Mouse (Mus musculus) adrenal gland, adult (tissue): ENCODE measurements around the gene Exoc4.

Experiments
- DNase-seq, 2 experiments: peaks; one replicate each; pipeline ENCODE4 v3.0.0; 2022 to 2023; ENCODE audit warnings: low spot score in 1 of 2; ENCODE audit not compliant: inconsistent age in 2 of 2

Exoc4 gene

DNA sequence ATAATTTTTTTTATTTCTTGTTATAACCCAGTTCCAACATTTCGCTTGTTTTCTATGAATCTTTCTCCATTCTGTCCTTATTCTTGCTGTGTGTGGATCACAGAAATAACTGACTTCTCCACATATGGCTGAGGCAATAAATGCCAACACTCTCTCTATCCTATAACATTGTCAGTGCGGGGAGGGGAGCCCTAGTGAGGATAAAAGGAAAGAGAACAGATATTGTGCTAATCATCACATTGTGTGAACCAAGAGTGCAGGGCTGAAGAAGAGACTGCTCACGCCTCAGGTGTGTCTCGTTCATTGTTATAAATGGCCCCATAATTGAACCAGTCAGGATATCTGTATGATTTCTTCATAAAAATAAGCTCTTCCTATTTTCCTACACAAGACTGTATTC lies 665.1 kb downstream of the Exoc4 start:
- DNase-seq, result no peak

DNA sequence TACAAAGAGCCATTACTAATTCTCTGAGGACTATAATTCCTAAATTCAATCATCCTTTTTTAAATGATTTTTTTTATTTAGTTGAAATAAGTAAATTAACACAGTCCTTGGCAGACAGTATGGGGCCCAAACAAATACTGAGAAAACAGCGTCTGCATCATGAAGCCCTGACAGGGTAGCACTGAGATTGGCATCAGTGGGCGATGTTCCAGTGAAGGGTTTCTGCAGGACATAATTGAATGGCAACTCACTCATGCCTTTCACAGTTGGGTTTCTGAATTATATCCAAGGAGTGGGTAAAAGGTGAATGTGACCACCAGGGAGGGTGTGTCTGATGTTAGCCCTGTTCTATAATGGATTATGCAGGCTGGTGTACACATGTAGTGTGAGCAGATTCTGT lies 674.7 kb downstream of the Exoc4 start:
- DNase-seq, result peak; percentile 23 to 51

DNA sequence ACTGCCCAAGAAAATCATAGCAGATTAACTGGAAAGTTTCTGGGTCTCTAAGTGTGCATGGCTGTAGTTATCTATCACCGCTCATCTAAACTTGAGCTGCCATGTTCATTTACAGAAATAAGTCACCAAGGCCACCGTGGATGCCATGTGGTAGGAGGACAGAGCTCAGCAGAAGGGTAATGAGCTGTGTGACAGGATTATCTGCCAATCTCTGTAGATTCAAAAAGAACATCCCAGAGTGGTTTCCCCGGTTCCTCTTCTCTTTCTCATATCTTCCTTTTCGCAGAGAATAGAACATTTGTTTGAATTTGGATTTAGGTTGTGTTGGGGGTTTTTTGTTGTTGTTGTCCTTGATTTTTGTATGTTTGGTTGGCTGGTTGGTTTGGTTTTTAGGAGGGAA lies 676.0 kb downstream of the Exoc4 start:
- no peak for DNase-seq

DNA sequence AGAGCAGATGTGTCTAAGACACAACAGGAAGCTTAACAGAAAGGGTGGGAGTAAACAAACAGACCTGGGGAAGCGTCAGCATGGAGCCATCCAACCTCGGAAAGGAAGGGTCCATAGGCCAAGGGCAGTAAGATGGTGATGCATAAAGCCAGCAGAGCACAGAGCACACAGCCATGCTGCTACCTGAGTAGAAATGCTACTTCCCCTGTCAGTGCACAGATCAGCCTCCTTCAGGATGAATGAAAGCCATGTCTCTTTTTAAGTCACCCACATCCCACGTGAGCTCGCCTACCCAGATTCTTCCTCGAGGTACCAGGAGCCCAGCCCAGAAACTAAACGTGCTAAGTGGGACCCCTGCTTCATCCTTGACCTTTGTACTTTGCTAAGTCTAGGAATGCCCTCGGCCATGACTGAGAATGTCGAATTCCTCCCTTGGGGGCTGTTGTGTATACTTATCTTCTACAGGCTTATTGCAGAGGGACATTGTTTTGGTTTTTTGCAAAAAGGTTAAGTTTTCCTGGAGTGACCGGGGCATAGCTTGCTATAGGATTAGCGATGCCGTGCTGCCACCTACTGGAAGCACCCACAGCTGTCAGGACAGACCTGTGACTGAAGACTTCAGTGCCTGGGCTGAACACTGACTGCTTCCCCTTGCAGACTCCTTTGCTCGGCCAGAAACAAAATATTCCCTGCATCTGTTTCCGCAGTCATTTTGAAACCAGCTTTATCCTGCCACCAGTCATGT lies 680.6 kb downstream of the Exoc4 start:
- DNase-seq, result peak; percentile 80 to 91

DNA sequence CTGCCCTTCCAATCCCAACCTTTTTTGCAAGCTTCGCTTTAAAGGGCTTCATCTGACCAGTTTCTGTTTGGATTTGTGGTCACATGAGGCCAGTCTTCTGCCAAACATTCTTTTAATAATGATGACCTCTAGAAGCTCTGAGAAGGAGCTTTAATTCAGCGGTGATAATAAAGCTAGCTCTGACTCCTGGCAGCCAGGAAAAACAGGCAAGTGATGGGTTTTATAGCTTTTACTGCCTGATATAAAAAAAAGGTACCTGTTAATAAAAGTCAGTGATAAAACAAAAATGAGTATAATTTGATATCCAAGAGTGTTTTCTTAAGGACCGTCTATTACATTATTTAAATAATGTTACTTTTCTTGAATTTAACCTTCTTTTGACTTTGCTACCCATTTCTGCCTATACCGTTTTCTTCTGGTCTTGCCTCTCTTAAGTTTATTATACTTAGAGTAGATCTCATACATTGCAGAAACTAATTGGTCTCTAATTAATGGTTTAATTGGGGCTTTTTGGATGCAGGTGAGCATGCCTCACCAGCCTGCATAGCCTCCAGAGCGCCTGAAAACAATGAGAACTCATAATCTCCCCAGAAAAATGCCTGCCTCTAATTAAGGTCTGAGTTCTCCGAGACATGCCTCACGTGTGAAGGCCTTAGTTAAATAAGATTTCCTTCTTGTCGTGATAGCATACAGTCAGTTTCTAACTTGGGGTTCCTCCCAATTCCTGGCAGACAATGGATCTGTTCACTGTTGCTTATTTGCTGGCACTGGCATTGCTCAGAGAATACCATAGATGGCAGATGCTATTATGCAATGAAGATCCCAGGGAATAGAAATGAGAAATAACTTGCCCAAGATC lies 681.4 kb downstream of the Exoc4 start:
- DNase-seq, result no peak

DNA sequence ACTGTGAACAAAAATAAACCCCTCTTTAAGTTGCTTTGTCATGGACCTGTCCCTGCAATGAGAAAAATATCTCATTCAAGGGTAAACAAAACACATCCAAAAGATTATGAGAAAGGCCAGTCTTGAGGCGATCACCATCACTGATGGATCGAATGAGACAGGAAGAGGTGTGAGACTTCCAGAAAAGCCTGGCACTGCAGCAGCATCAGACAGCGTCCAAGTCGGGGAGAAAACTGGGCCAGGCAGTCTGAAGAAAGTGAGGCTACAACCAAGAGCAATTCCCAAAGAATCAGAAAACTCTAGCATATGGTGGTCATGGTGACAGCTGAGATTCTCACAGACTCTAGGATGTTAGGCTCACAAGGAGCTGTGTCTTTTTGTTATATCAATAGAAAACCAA lies 689.0 kb downstream of the Exoc4 start:
- DNase-seq, result no peak

DNA sequence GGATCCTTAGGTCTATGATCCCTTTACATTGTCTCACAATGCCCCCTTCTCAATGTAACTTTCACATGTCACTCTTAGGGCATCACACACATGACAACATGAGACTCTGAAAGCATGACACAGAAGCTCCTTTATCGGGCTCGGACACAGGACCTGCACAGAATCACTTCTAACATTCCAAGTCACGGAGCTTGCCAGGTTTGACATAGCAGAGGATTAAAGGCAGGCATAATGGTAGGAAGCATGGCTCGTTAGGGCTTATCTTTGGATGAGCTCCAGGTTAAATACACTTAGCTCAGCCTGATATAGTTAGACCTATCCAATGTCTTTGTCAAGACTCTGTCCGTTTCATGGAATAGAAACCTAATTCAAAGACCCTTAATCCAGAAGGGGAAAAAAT lies 690.3 kb downstream of the Exoc4 start:
- DNase-seq, result no peak

DNA sequence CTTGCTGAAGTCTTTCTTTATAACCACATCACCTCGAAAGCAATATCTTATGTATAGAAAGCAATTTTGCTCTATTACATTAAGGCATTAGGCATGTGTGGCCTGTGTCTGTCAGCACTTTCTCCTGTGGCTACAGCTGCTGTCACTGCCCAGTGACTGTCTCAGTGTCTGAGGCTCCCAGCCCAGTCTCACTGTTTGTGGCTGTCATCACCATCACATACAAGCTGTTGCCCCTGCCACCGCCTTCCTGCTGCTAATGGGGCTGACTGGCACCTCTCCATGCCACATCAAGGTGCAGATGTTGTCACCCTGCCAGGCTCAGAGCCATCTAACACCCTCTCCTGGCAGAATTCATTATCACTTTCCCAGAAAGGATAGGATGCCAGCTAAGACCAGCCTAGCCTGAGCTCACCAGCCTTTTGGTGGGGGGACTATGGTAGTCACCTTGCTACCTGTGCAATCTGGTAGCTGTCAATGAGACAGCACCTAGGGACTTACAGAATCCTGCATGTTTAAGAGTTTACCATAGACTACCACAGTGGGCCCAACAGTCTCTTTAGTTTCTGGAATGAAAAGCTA lies 698.1 kb downstream of the Exoc4 start:
- DNase-seq, result no peak

DNA sequence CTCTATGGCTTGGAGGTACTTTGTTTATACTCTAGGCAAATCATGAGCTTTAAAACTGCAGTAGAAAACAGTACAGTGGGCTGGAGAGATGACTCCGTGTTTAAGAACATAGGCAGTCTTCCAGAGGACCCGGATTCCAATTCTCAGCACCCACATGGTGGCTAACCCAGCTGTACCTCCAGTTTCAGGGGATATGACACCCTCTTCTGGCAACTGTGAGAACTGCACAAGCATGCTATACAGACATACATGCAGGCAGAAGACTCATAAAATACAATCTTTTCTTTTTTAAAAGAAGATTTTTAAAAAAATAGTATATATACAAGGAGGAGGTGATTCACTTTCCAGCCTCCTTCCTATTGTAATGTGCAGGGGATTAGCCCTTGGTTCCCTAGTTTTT lies 701.2 kb downstream of the Exoc4 start:
- DNase-seq, result no peak

DNA sequence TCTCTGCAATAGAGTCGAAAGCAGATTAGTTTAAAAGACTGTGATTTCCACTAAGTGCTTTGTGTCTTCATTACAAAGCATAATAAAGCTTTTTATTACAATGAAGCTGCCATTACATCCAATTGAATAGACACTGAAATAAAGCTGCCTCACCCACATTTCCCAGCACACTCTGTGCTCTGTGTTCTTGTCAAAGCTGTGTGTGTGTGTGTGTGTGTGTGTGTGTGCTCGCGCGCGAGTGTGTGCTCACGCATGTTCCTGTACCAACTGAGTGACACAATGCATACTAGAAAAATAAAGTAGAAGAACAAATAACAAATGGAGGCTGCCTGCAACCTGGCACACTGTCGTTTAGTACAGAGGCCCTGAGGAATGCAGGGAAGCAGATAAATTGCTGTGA lies 706.6 kb downstream of the Exoc4 start:
- DNase-seq, result no peak

DNA sequence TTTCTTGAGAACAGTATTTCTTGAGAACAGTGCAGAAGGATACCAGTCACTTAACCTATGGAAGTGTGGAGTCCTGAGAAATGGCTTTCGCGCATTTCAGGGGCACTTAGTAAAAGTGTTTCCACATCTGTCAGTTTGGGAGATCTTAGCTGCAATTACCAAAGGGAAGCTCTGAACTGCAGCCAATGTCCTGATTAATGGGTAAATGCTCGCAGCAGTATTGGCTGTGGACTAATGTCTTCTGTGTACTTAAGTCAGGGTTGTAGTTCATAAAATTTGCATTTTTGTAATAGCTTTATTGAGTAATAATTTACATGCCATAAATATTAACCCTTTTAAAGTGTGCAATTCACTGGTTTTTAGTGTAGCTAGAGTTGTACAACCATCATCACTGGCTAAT lies 709.4 kb downstream of the Exoc4 start:
- DNase-seq, result peak in 1 of 2 experiments; percentile 30

DNA sequence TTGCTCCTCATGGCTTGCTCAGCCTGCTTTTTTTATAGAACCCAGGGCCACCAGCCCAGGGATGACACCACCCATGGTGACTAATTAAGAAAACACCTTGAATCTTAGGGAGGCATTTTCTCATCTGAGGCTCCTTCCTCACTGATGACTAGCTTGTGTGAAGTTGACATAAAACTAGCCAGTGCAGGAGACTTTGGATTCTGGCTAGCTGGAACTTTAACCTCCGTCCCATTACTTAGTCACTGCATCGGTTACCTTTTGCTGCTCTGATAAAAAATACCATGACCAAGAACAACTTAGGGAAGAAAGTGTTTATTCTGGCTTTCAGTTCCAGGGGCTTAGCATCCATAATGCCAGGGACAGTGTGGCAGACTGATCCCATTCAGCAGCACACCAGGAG lies 711.9 kb downstream of the Exoc4 start:
- DNase-seq, result no peak

DNA sequence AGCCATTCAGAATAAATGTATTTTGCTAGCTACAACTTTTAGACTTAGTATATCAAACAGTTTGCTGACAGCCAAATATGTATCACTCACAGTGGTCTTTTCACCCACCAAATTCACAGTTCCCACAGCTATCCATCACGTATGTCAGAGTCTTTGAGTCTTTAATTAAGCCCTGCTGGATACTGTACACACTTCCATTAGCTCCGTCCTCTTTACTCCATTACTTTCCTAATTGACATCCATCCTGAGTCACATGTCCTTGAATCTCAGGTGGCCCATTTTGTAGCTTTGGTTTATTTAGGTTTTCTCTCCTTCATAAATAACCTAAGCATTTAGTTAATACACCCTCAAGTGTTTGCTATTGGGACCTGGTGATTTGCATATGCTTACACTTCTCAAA lies 714.2 kb downstream of the Exoc4 start:
- no peak for DNase-seq

DNA sequence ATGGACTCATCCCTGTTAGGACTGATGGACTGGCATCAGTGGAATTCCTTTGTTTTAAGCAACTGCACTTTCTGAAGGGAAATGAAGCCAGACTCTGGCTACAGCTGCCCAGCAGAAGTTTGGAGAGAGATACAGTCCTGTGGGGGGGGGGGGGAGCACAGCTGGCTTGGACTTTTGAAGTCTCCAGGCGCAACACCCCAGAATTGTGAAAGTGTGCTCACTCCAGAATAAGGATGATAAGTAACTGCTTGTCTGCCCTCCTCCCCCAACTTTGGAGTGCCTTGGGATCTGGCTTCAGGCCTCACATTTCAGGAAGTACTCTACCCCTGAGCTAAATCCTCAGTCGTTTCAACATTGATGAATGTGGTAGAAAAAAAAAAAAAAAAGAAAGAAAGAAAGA lies 716.7 kb downstream of the Exoc4 start:
- no peak for DNase-seq

DNA sequence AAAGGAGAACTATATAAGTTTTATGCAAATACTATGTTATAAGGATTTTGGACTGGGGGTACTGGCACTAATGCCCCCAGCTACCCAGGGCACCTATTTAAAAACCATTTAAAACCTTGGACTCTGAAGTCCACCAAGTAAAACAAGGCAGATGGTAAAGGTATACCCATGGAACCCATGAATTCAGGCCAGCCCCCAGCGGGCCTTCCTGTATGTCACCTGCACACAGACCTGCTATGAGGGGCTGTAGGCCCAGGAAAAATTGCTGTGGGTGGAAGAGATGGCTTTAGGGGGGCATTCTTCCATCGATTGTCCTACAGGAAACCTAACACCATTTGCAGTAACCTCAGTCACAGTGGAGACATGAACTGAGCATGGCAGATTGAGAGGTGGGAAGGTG lies 719.9 kb downstream of the Exoc4 start:
- no peak for DNase-seq

DNA sequence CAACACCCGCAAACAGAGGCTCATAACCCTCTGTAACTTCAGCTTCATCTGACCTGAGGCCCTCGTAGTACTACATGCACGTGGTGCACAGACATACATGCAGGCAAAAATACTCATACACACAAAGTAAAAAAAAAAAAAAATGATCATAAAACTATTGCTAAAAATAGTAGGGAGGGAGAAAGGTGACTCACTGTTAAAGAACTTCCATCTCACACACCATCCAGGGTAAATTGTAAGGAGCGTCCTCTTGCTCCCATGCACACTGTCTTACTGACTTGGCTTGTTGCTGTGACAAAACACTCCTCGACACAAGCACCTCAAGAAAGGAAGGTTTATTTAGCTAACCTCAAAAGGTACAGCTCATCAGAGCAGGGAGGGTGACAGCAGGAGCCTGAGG lies 723.9 kb downstream of the Exoc4 start:
- DNase-seq, result no peak

DNA sequence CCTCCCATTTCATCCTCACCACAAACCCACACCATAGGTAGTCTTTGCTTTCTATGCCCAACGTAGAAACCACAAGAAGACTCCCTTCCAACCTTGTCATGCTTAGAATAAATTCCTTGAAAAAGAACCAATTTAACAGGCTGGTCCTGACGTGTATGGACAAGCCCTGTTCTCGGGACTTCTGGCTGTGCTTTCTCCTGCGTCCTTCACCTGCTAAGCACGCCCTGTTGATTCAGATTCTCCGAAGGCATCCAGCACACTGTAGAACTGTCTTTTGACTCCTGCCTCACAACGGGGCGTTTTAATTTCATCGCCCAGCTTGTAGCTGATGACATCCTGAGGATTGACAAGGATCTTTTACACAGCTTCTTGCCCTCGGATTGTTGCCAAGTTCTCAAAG lies 727.7 kb downstream of the Exoc4 start:
- DNase-seq, result no peak

DNA sequence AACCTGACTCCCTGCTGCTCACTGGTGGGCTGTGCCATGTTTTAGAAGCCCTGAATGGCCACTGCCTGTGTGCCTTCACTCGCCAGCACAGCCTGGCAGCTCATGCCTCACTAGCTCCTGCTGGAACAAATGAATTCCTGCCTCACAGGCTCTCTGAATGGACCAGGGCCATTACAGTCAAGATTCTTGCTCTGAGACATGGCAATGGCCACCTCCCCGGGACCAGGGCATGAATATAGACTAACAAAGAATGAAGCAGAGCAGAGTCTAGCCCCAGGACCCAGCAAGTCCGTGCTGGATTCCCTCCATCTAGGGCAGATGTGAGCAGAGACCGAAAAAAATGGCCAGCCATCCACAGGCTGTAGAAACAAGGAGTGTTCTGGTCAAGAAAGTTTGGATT lies 728.6 kb downstream of the Exoc4 start:
- no peak for DNase-seq

DNA sequence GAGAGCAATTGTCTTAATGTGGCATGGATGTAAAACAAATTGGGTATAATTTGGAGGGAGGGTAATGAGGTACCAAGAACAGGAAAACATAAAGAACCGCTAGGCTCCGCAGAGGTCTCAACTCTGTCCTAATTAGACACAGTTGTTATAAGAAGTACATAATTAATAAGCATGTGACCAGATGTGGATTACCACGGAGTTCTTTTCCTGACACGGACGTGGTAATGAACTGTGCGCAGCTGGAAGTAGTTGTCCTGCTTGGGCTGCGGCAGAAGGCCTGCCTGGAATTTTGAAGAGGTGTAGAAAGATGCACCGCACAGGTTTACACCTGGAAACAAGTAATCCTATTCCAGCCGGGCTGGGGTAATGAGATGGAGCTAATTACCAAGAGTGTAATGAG lies 729.0 kb downstream of the Exoc4 start:
- DNase-seq, result no peak

DNA sequence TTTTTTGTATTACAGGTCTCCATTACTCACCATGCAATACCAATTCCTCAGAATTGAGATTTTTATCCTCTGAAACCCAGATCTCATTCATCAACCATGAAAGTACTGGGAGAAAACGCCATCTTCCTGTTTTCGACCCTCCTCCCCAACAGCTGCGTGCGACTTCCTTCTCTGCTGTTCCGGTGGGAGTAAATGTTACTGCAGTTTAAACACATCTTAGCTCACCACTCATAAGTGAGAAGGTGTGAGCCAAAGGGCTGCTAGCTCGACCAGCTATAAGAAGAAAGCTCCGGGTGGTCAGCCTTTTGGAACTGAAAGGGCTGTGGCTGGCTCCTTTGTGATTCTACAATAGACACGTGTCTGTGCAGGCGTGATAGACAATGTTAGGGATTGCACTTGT lies 733.8 kb downstream of the Exoc4 start:
- no peak for DNase-seq

DNA sequence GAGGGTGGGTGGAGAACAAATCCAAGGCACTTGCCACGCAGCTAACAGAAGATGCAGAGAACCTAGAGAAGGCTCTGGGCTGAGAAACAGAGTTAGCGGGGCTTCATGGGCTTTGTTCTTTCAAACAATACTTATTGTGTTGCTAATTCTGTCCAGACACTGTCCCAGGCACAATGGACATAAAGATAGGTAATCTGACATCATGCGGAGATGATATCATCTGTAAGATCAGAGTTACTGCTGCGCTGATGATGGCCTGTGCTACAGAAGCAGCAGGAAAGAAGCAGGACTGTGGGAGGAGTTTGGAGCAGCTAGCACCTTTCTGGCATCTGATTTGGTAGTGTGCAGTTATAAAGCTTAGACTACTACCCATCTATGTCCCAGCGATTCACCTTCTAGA lies 738.2 kb downstream of the Exoc4 start:
- DNase-seq, result no peak
